23 mouse cellular contexts compared by ENCODE assay signal in genomic region chr2:77470716-77471115, GRCm38 (mm10).
DNase-seq lines count a peak whose midpoint lies in the region; ATAC-seq and TF ChIP-seq lines count a peak whose summit lies in the region.
"Had no signal": no experiment of that assay in that cellular context is flagged by ENCODE, and none has a peak within 500 bp of the region (broad histone marks: within the 10 kb centered on the region; RNA-seq: fewer than 3 reads in every experiment).

No protein-coding gene starts in this region.

- H3K4me3 ChIP-seq in hindbrain, postnatal 0 days (ENCODE audit: low read length), result no peak overlapping the region
- H3K4me3 ChIP-seq in hindbrain, embryonic 16.5 days (ENCODE audit: low read length), result no peak overlapping the region
- no peak overlapping the region for H3K4me3 ChIP-seq in neural tube, embryonic 14.5 days (ENCODE audit: low read depth, low read length)
- no peak overlapping the region for H3K4me3 ChIP-seq in neural tube, embryonic 15.5 days (replicated peaks)
- H3K4me3 ChIP-seq: embryonic facial prominence, embryonic 10.5 days; embryonic facial prominence, embryonic 12.5 days; forebrain, embryonic 13.5 days; forebrain, embryonic 15.5 days had no signal

- no peaks in the 10 kb centered on the region for H3K9me3 ChIP-seq in hindbrain, postnatal 0 days (ENCODE audit: low read length)
- H3K9me3 ChIP-seq in hindbrain, embryonic 16.5 days (ENCODE audit: control insufficient read depth, low read length), result no peaks in the 10 kb centered on the region; the same call in 1 of the 2 replicates
- H3K9me3 ChIP-seq in neural tube, embryonic 14.5 days (ENCODE audit: control insufficient read depth, low read length), result no peaks in the 10 kb centered on the region
- no peaks in the 10 kb centered on the region for H3K9me3 ChIP-seq in neural tube, embryonic 15.5 days (replicated peaks)
- H3K9me3 ChIP-seq: embryonic facial prominence, embryonic 12.5 days; forebrain, embryonic 15.5 days had no signal

- peak; percentile 51 to 54 for DNase-seq in cerebellum, postnatal 10 days
- no peak for DNase-seq in cerebellum, adult 9-10 months
- DNase-seq in hindbrain, postnatal 0 days (ENCODE audit: low spot score), result no peak
- DNase-seq: adrenal gland, adult 8-10 months; adrenal gland, postnatal 14 days; adrenal gland, postnatal 36 days; B cell, adult 2 months; cerebellum, adult 11-12 months; cerebellum, adult 8-10 months; cerebellum, postnatal 25 days; forebrain, postnatal 0 days had no signal

- no peak overlapping the region for H3K4me2 ChIP-seq in hindbrain, postnatal 0 days (ENCODE audit: low read depth, low read length)
- no peak overlapping the region for H3K4me2 ChIP-seq in hindbrain, embryonic 16.5 days (ENCODE audit: low read length)
- H3K4me2 ChIP-seq in neural tube, embryonic 14.5 days (ENCODE audit: low read depth, low read length), result no peak overlapping the region
- H3K4me2 ChIP-seq in neural tube, embryonic 15.5 days, result no peak overlapping the region
- H3K4me2 ChIP-seq: embryonic facial prominence, embryonic 12.5 days; forebrain, embryonic 13.5 days; forebrain, embryonic 15.5 days had no signal

- H3K27me3 ChIP-seq in hindbrain, postnatal 0 days (ENCODE audit: insufficient read depth, low read length), result no peaks in the 10 kb centered on the region
- no peaks in the 10 kb centered on the region for H3K27me3 ChIP-seq in hindbrain, embryonic 16.5 days (replicated peaks; ENCODE audit: control insufficient read depth, insufficient read depth, low read length)
- no peaks in the 10 kb centered on the region for H3K27me3 ChIP-seq in neural tube, embryonic 14.5 days (ENCODE audit: control insufficient read depth, insufficient read depth, low read length)
- H3K27me3 ChIP-seq in neural tube, embryonic 15.5 days (replicated peaks), result no peaks in the 10 kb centered on the region
- H3K27me3 ChIP-seq: CH12.LX; embryonic facial prominence, embryonic 12.5 days; forebrain, embryonic 13.5 days; forebrain, embryonic 15.5 days had no signal

- H3K36me3 ChIP-seq in hindbrain, postnatal 0 days (ENCODE audit: insufficient read depth, low read length), result no peaks in the 10 kb centered on the region
- H3K36me3 ChIP-seq in hindbrain, embryonic 16.5 days (ENCODE audit: control insufficient read depth, insufficient read depth, low read length), result no peaks in the 10 kb centered on the region
- H3K36me3 ChIP-seq in neural tube, embryonic 14.5 days (ENCODE audit: control insufficient read depth, insufficient read depth, low read length), result no peaks in the 10 kb centered on the region
- no peaks in the 10 kb centered on the region; the same call in 1 of the 2 replicates for H3K36me3 ChIP-seq in neural tube, embryonic 15.5 days
- H3K36me3 ChIP-seq: embryonic facial prominence, embryonic 10.5 days; embryonic facial prominence, embryonic 12.5 days; forebrain, embryonic 15.5 days; G1E had no signal

- H3K4me1 ChIP-seq in hindbrain, postnatal 0 days (ENCODE audit: insufficient read depth, low read length), result no peaks in the 10 kb centered on the region
- H3K4me1 ChIP-seq in hindbrain, embryonic 16.5 days (ENCODE audit: control insufficient read depth, insufficient read depth, low read depth, low read length), result 0 out of 2 replicates have a peak, but pooled peaks cover 2% of the 10 kb centered on the region
- no peaks in the 10 kb centered on the region for H3K4me1 ChIP-seq in neural tube, embryonic 14.5 days (ENCODE audit: control insufficient read depth, insufficient read depth, low read length)
- peaks cover 9% of the 10 kb centered on the region; the same call in 1 of the 2 replicates for H3K4me1 ChIP-seq in neural tube, embryonic 15.5 days
- H3K4me1 ChIP-seq: embryonic facial prominence, embryonic 10.5 days; embryonic facial prominence, embryonic 12.5 days; forebrain, embryonic 13.5 days; forebrain, embryonic 15.5 days had no signal

- WGBS in hindbrain, postnatal 0 days, result 64% methylated on average over 7 of the region's 7 CpGs
- WGBS in hindbrain, embryonic 16.5 days, result 77% methylated on average over 7 of the region's 7 CpGs
- 84% methylated on average over 7 of the region's 7 CpGs for WGBS in neural tube, embryonic 14.5 days
- 82% methylated on average over 7 of the region's 7 CpGs for WGBS in neural tube, embryonic 15.5 days

- 0 out of 2 replicates have a peak, but pooled peaks have one; percentile 43 for ATAC-seq in hindbrain, postnatal 0 days
- ATAC-seq in hindbrain, embryonic 16.5 days, result no peak
- ATAC-seq in neural tube, embryonic 14.5 days (ENCODE audit: low read depth), result no peak
- ATAC-seq in neural tube, embryonic 15.5 days (ENCODE audit: low FRiP score), result no peak
- ATAC-seq: activated CD4-positive, CD25-positive, alpha-beta regulatory T cell, adult 4 months; CD4-positive, CD25-positive, alpha-beta regulatory T cell, adult 4 months; forebrain, embryonic 13.5 days; forebrain, embryonic 15.5 days; forebrain, postnatal 0 days; Patski had no signal

- H3K27ac ChIP-seq in hindbrain, postnatal 0 days, result no peak overlapping the region
- no peak overlapping the region for H3K27ac ChIP-seq in hindbrain, embryonic 16.5 days (ENCODE audit: low read depth, low read length)
- H3K27ac ChIP-seq in neural tube, embryonic 14.5 days (ENCODE audit: low read depth, low read length), result 0 out of 2 replicates have a peak overlapping the region, but pooled peaks have one; percentile 23
- H3K27ac ChIP-seq in neural tube, embryonic 15.5 days (replicated peaks), result no peak overlapping the region
- H3K27ac ChIP-seq: embryonic facial prominence, embryonic 10.5 days; embryonic facial prominence, embryonic 12.5 days; forebrain, embryonic 13.5 days; forebrain, embryonic 15.5 days had no signal

- H3K9ac ChIP-seq in hindbrain, postnatal 0 days (replicated peaks; ENCODE audit: low read length), result no peak overlapping the region
- H3K9ac ChIP-seq in hindbrain, embryonic 16.5 days (ENCODE audit: low read depth, low read length), result no peak overlapping the region
- no peak overlapping the region for H3K9ac ChIP-seq in neural tube, embryonic 14.5 days (replicated peaks; ENCODE audit: low read depth, low read length)
- H3K9ac ChIP-seq in neural tube, embryonic 15.5 days (replicated peaks), result no peak overlapping the region
- H3K9ac ChIP-seq: embryonic facial prominence, embryonic 12.5 days; forebrain, embryonic 13.5 days; forebrain, embryonic 15.5 days; forebrain, postnatal 0 days had no signal

- TF ChIP-seq CTCF in hindbrain, postnatal 0 days (IDR thresholded peaks at IDR 0.05; ENCODE audit: low read depth), result no peak

Comparison
In these comparisons a context has a peak if more than half of its experiments do, and no peak if none do; other contexts are left out.
1. DNase-seq: peak in cerebellum, postnatal 10 days (2 of 2); none in cerebellum, adult 9-10 months (single experiment) and hindbrain, postnatal 0 days (single experiment).